Mouse (Mus musculus) brain, embryonic 14.5 days (tissue): Measurements from ENCODE around the gene G6pc2.

Experiments used
- CTCF ChIP-seq: fragments of 200-500 bp; IDR thresholded peaks from 2 replicates; pipeline ENCODE4 v1.5.1; 2012; ENCODE audit warnings: inconsistent platforms, mild to moderate bottlenecking, moderate library complexity, borderline replicate concordance; ENCODE audit not compliant: insufficient read depth, insufficient read length; ENCODE audit errors: extremely low read depth
- POLR2A ChIP-seq: fragments of 200-500 bp; IDR thresholded peaks from 2 replicates; pipeline ENCODE4 v1.6.1; 2012; ENCODE audit warnings: mild to moderate bottlenecking, inconsistent platforms, borderline replicate concordance; ENCODE audit not compliant: poor library complexity, insufficient read depth, insufficient read length, severe bottlenecking; ENCODE audit errors: extremely low read depth

- TF ChIP-seq CTCF (no peak), POLR2A (no peak)
Measured at GRCm38 (mm10) chr2:69234976-69235678, 24.3 kb downstream of the G6pc2 start.
